Mouse (Mus musculus) layer of hippocampus, postnatal 25 days (tissue): ENCODE results near the gene Cd320. TPM values are rescaled to one million over a fixed set of nuclear protein-coding genes. Genes with fewer than 3 reads are reported as not detected.
"Not testable (repeated sequence)": the region's sequence is repeated elsewhere in the genome, so short reads cannot be mapped to it uniquely, and the experiment has no call there.

Source experiments
- DNase-seq, 2 experiments: peaks; one replicate each; pipeline ENCODE4 v3.0.0; 2022; ENCODE audit warnings: mixed read lengths in 2 of 2, low spot score in 1 of 2; ENCODE audit errors: extremely low spot score in 1 of 2
- total RNA-seq, 2 experiments: library from RNA; stranded (reverse); gene quantifications; 2 replicates each; pipeline ENCODE4 v1.2.3; 2021

Cd320 gene
- total RNA-seq, 2 experiments from 2014 or later = 23.7 to 23.8 TPM

GRCm38 (mm10) chr17:33824084-33824996, 18.6 kb upstream of the Cd320 start, which contains the start of the genes Rps28 and Ndufa7:
Gene Rps28 (minus strand): TSS chr17:33824562.
Gene Ndufa7 (plus strand): TSS chr17:33824572.
- DNase-seq = peak; percentile 94 to 95

GRCm38 (mm10) chr17:33824997-33825330, 17.9 kb upstream of the Cd320 start:
- DNase-seq = not testable (repeated sequence)

- no peak for DNase-seq
These were observed 17.4 kb upstream of the Cd320 start for GRCm38 (mm10) chr17:33825462-33825861.

- DNase-seq = peak; percentile 45 to 62
These were observed 16.0 kb upstream of the Cd320 start for GRCm38 (mm10) chr17:33826850-33827249.

- no peak for DNase-seq
These were observed 14.0 kb upstream of the Cd320 start for GRCm38 (mm10) chr17:33828892-33829291.

- DNase-seq = no peak
These were observed 13.3 kb upstream of the Cd320 start for GRCm38 (mm10) chr17:33829561-33829960.

- no peak for DNase-seq
These were observed 1.3 kb downstream of the Cd320 start for GRCm38 (mm10) chr17:33844196-33844595.

GRCm38 (mm10) chr17:33848139-33848538, 5.2 kb downstream of the Cd320 start:
- DNase-seq = no peak

- no peak for DNase-seq
These were observed 8.4 kb downstream of the Cd320 start for GRCm38 (mm10) chr17:33851331-33851730.

GRCm38 (mm10) chr17:33857816-33858215, 14.9 kb downstream of the Cd320 start:
- no peak for DNase-seq

- peak; percentile 28 to 65 for DNase-seq
These were observed 22.6 kb downstream of the Cd320 start for GRCm38 (mm10) chr17:33865330-33866030.

- not testable (repeated sequence) for DNase-seq
These were observed 30.6 kb downstream of the Cd320 start, which contains the start of gene Gm7029 for GRCm38 (mm10) chr17:33873537-33873936. Gene Gm7029 (plus strand): TSS chr17:33873837.

- DNase-seq = no peak
These were observed 31.5 kb downstream of the Cd320 start for GRCm38 (mm10) chr17:33874411-33874810.

GRCm38 (mm10) chr17:33875797-33876196, 32.9 kb downstream of the Cd320 start:
- not testable (repeated sequence) for DNase-seq

- DNase-seq = not testable (repeated sequence)
These were observed 41.4 kb downstream of the Cd320 start for GRCm38 (mm10) chr17:33884320-33884719.

- DNase-seq = not testable (repeated sequence)
These were observed 44.9 kb downstream of the Cd320 start for GRCm38 (mm10) chr17:33887802-33888201.

GRCm38 (mm10) chr17:33888230-33888629, 45.3 kb downstream of the Cd320 start:
- not testable (repeated sequence) for DNase-seq

- not testable (repeated sequence) for DNase-seq
These were observed 47.1 kb downstream of the Cd320 start for GRCm38 (mm10) chr17:33889941-33890532.

GRCm38 (mm10) chr17:33890533-33891059, 47.7 kb downstream of the Cd320 start, which contains the start of gene Kifc1:
Gene Kifc1 (minus strand): TSS chr17:33890661.
- DNase-seq = peak; percentile 99 to 100

- DNase-seq = no peak
These were observed 48.5 kb downstream of the Cd320 start for GRCm38 (mm10) chr17:33891357-33891756.
